Mouse (Mus musculus): Measurements from ENCODE around the gene Rora.
A peak's percentile ranks its signal among the peaks of the same experiment; 100 is the strongest.

The Rora gene

DNA sequence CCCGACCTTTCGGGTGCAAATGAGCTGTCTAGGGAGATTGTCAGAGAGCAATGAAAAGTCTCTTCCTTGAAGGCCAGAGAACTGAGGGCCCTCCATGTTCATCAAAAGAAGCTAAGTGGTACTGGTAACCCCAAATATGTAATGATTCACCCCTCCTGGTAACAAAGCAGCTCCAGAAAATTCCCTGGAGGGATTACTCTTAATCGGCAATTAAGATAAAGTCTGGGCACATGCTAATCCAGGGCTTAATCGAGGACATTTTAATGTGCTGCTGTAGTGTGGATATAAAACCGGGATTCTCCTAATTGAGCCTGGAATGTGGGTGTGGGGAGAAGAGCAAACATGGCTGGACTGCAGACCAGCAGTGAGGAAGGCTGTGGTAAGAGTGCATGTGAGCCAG, 450.7 kb downstream of the Rora start:
- DNase-seq = no peak

DNA sequence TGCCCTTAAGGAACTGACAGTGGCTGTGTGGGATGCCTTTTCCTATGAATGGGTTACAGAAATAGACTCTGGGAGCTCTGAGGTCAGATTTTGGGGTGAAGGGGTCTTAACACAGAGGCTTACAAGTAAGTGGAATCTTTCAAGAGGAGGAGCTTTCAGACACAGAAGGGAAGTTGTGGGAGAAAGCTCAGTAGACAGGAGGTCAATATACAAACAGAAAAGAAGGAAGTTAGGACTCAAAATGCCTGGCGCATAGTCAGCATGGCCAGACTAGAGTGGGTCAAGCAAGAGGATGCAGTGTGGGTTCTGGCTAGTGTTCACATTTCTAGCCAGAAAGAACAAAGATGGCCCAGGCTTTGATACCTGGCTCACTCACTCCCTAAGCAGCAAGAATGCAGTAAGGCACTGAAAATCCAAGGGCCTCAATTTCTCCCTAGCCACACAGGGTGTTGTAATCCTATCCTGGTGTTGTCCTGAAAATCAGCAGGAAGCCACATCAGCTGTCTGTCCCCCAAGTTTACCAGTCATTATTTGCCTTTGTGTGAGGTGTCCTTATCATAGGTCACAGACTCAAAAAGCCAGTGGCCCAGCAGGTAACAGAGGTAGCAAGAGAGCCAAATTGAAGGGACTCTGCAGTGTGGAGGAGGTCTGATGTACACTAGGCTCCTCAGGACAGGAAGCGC, 456.2 kb downstream of the Rora start:
- DNase-seq = no peak

DNA sequence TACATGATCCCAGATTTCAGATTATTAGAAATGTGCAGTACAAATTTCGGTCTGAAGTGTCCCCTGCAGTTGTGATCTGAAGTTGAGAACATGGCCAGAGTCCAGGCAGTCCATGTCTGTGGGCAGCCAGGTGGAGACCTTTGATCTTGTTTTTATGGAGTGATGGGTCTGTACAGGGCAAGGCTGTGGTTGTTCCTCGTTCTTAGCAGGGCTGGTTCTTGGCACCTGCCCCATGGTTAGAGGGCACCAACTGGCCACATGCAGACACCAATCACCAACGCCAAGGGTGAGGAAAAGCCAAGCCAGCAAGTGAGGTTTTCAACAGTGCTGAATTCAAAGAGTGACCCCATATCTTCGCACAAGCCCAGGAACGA, 456.7 kb downstream of the Rora start:
- DNase-seq = no peak

- no peak for DNase-seq
Observed at GRCm38 (mm10) chr9:69110706-69111105, 457.1 kb downstream of the Rora start.

- DNase-seq = no peak
Observed at GRCm38 (mm10) chr9:69111539-69111938, 458.0 kb downstream of the Rora start.

- no peak for DNase-seq
Observed at GRCm38 (mm10) chr9:69114429-69114984, 460.9 kb downstream of the Rora start.

DNA sequence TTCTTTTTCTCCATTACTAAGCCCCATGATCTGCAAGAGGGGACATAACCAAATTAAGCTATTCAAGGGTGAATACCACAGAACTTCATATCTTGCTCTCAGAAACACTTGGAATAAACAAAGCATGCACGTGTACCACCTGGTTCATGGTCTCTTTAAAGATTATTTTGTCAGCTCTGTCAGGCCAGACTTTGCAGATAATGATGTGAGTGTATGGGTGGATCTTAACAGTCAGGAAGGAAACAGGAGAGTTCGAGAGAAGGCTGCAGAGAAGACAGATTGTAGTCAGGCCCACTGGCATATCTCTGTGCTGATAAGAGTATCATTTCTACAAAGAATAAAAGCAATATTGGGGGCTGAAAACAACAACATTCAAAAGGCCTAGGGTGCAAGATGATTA, 463.2 kb downstream of the Rora start:
- DNase-seq = no peak

DNA sequence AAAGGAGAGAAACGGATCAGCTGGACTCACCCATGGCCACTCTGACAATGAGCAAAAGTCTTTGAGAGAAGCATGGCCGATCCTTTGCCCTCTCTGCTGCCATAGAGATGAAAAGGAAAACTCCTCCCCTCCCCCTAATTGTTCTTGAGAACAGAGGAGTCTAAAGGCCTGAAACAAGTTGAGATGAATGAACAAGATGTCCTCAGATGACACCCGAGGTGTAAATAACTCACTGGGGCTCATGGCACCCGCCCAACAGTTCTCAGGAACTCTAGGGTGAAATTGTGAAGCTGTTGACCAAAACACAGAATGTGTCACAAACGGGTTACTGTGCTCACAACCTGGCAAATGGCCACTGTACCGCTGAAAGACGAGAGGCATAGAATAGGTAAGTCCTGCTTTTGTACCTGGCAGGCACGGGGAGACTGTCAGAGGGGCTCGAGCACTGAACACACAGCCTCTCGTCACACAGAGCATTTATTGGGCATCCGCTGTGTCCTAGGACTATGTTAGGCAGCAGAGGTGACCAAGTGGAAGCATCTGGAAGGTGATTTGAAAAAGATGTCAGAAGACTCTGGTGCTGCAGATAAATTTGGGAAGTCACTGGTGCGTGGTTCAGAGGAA, 467.6 kb downstream of the Rora start:
- peak; percentile 56 for DNase-seq

DNA sequence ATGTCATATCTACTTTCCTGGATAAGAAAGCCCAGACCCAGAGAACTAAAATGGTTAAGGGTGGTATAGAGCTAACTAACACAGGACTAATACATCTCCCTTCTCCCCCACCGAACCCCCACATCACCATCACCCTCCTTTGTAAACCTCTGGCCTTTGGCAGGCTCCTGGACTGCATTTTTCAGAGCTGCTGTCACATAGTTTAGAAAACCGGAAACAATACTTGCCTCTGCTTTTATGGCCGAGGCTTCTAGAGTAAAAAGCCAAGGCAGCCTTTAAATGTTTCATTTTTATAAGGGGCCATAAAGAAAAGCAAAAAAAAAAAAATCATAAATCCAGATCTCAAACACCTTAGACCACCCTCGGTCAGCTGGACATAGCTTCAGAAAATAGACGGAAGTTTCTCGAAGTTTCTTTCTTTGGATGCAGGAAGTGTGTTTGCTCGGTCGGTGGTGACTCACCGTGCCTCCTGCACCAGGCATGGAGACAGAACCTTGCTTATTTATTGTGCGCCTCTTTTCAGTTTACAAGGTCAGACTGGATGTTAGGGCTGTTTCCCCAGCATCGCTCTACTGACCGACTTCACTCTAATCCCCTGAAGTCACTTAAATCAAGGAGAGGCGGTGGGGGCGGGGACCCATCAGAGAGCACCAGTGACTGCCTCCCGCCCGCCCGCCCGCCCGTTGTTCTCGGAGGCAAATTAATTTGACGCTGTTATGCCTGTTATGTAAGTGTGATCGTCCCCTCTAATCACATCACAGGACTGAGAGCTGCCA, 471.6 kb downstream of the Rora start:
- DNase-seq = peak; percentile 63

GRCm38 (mm10) chr9:69125787-69126161, 472.2 kb downstream of the Rora start:
- DNase-seq = no peak

DNA sequence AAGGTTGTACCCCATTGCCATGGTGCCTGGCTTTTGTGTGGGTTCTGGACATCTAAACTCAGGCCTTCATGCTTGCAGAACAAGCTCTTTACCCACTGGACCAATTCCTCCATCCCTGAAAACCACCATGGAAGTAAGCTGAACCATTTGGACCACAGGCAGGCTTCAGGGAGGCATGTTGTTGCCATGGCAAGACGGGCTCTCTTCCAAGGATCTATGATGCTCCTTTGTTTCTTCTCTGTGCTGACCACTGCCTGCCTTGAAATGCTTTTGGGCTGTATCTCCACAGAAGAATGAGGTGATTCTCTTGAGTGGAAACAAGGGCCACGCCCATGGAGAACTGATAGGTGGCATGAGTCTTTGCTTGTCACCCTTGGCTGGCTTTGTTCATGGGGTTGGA, 473.0 kb downstream of the Rora start:
- DNase-seq = no peak

DNA sequence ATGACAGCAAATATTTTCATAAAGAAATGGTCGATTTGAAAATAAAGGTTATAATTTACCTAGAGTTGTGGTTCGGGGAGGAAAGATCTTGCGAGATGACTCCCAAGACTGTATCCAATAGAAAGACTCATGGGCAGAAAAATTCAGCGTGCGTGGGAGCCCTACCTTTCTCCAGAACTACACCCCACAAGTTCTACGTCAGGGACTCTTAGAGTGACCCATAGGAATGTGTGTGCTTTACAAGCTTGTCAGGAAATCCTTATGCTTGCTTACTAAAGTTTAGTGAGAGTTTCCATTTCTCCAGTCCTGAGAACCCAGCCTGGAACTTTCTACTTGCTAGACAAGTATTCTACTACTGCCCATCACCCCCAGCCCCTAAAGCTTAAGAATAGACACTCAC, 474.7 kb downstream of the Rora start:
- no peak for DNase-seq

GRCm38 (mm10) chr9:69132995-69133394, 479.4 kb downstream of the Rora start:
- no peak for DNase-seq

GRCm38 (mm10) chr9:69133696-69134095, 480.1 kb downstream of the Rora start:
- DNase-seq = peak; percentile 74

GRCm38 (mm10) chr9:69134604-69135003, 481.0 kb downstream of the Rora start:
- no peak for DNase-seq

GRCm38 (mm10) chr9:69136821-69137220, 483.2 kb downstream of the Rora start:
- DNase-seq = no peak

DNA sequence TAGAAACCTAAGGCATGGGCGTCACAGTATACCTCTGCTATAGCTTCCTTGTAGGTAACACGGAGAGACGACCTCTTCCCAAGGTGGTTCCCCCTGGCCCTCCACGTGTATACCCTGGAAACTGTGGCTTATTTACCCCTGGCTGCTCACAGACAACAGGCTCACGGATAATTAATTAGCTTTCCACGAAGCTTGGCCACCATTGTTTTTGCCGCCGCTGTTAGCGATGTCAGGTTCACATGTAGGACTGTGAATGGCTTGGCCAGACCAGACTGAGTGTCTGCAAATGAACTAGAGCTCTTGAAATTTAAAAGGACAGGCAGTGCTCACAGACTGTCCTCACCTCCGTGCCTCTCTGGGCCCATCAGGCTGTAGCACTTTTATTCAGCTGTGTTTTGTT, 483.8 kb downstream of the Rora start:
- no peak for DNase-seq

- peak; percentile 31 for DNase-seq
Observed at GRCm38 (mm10) chr9:69140144-69140543, 486.6 kb downstream of the Rora start.

DNA sequence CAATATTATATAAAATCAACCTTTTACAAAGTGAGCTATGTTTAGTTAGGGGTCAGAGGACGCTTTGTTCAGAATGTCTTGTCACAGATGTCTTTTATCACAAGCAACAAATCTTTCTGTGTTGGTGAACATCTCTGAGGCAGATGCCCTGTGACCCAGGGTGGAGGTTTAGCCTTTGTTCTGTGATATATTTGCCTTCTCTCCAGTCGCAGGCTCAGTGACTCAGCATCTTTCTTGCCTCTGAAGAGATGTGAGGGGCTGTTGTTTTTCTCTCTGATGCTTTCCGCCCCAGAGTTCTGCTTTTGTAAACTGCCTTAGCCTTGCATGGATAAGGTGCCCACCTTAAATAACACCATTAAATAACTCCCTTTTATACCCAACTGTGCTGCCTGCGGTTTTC, 488.3 kb downstream of the Rora start:
- DNase-seq = peak; percentile 34

DNA sequence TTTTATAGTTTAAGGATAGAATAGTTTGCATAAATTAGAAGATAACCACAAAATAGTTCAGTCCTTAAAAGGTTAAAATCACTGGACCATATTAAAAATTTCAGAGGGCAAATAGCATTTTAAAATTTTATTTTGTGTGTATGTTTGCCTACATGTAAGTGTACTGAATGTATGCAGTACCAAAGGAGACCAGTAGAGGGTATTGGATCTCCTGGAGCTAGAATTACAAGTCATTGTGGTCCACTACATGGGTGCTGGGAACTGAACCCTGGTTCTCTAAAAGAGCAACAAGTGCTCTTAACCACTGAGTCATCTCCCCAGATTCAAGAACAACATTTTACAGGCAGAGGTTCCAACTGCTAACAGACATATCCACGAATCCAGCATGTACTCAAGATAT, 493.4 kb downstream of the Rora start:
- no peak for DNase-seq

DNA sequence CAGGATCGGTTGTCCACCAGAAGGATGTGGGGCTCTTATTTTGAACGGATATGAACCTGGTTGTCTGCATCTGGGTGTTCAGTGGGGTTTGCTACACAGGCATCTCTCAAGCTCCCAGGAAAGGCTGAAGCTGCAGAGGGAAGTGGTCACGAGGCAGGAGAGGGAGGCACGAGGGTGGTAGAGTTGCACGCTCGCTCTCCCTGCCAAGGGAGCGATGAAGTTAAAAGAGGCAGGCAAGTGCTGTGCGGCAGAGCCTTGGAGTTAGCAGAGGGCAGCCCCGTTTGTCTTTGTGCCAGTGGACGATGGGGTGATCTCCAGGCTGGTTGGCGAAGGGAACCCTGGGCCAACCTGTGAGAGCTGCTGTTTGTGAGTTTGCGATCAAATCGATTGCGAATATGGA, 496.6 kb downstream of the Rora start:
- no peak for DNase-seq

- no peak for DNase-seq
Observed at GRCm38 (mm10) chr9:69154684-69155083, 501.1 kb downstream of the Rora start.

DNA sequence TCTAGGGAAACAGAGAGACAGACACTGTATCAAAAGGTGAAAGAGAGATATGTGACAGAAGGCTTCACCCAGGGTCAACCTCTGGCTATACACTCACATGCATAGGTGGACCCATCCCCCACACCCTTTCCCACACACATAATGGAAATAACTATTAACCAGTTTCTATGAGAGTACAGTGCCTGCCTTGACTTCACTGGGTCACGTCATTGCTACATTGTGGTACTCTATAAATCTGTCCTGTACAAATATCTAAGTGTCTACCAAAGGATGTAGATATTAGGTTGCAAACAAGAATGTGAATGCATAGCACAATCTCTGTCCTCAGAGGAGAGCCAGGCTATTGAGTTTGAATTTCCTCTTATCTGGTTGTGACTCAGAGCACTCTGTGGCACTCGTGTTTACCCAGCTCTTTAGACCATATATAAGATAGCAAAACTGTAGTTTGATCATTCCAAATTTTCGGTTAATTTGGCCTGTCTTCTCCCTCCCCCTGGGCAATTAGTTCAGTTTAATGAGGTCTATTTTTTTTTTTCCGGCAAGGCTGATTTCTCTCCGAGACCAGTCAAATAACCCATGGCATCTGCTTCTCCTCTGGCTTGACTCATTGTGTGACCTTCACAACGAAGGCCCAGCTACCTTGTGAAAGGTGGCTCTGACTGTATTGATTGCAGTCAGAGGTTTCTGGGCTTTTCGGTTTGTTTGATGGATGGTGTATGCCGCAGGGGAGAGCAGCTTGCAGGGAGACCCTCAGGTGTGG, 502.4 kb downstream of the Rora start:
- DNase-seq = no peak
